Mouse (Mus musculus): Measurements from ENCODE around the gene Adcy1. TPM values are rescaled to one million over a fixed set of nuclear protein-coding genes. Genes with fewer than 3 reads are reported as not detected.

Gene Adcy1
- 1.2 and 1.4 TPM in 2 replicates for polyA plus RNA-seq (2016; fragmentation: Nextera tagmentation; extraction: Ambion mirVana)

DNA sequence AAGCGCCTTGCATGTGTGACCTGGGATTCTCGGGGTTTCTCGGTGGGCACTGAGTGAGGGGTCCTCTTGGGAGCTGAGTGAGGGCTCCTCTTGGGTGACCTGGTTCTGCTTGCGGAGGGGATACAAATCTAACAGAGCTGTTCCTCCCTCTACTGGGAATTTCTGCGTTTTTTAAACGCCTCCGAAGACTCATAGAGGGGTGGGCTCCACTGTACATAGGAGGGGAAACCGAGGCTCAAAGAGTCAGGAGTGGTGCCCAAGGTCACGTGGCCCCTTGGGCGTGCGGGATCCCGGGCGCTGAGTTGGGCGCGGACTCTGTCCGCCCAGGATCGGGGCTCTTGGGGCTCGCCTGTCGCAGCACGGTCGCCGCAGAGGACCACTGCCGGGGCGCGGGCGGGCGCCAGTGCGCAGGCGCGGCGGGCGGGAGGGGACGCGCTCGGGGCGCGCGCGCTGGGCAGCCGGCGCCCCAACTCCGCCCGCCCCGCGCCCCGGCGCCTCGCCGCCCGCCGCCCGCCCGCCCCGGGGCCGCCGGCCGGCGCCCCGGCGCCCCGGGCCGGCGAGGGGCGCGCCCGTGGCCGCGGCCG is at the start of gene Adcy1:
Gene Adcy1, plus strand, starts transcription at position 489 of the 584 bp plus-strand sequence.
- Histone ChIP-seq H3K9me3 (replicated peaks) (no peaks in the 10 kb centered on the region), H3K27me3 (ENCODE audit: low read depth, poor library complexity, severe bottlenecking) (peaks cover 94% of the 10 kb centered on the region), H3K4me3 (peak within 1 kb of the TSS; percentile 71), H3K4me1 (peaks cover 30% of the 10 kb centered on the region), H3K36me3 (no peaks in the 10 kb centered on the region), H3K27ac (replicated peaks) (peak within 1 kb of the TSS; percentile 78)
- WGBS: 14% methylated on average over 69 of the region's 69 CpGs
- DNase-seq (ENCODE audit: low spot score): peak; percentile 64

DNA sequence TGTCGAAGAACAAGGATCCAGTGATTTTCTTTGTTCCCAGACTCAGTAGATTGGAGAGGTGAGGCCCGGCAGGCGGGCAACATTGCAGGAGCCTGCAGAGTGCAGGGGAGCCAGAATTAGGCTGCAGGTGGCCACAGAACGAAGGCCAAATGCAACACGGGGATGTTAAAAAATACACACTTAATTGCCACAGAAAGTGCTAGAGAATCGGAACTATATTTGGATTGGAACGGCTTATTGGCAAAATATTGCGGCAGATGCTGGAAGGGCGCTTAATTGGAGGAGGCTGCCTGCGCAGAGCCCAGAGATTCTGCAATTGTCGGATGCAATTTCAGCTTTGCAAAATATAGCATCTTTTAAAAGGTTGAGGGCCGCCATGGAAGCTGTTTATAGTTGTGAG is 46.4 kb upstream of the Adcy1 start:
- Histone ChIP-seq H3K27me3 (ENCODE audit: low read depth, poor library complexity, severe bottlenecking) (no peaks in the 10 kb centered on the region), H3K27ac (replicated peaks) (no peak overlapping the region), H3K36me3 (no peaks in the 10 kb centered on the region), H3K4me1 (no peaks in the 10 kb centered on the region), H3K9me3 (replicated peaks) (no peaks in the 10 kb centered on the region), H3K4me3 (no peak overlapping the region)
- no peak for DNase-seq (ENCODE audit: low spot score)
- WGBS: 92% methylated on average over 12 of the region's 12 CpGs

GRCm38 (mm10) chr11:7018078-7018477 is 45.2 kb upstream of the Adcy1 start:
- H3K36me3 ChIP-seq: no peaks in the 10 kb centered on the region
- no peaks in the 10 kb centered on the region for H3K27me3 ChIP-seq (ENCODE audit: low read depth, poor library complexity, severe bottlenecking)
- no peak overlapping the region for H3K27ac ChIP-seq (replicated peaks)
- H3K4me1 ChIP-seq: no peaks in the 10 kb centered on the region
- DNase-seq (ENCODE audit: low spot score): no peak
- WGBS: 89% methylated on average over 5 of the region's 5 CpGs
- H3K4me3 ChIP-seq: no peak overlapping the region
- no peaks in the 10 kb centered on the region for H3K9me3 ChIP-seq (replicated peaks)

DNA sequence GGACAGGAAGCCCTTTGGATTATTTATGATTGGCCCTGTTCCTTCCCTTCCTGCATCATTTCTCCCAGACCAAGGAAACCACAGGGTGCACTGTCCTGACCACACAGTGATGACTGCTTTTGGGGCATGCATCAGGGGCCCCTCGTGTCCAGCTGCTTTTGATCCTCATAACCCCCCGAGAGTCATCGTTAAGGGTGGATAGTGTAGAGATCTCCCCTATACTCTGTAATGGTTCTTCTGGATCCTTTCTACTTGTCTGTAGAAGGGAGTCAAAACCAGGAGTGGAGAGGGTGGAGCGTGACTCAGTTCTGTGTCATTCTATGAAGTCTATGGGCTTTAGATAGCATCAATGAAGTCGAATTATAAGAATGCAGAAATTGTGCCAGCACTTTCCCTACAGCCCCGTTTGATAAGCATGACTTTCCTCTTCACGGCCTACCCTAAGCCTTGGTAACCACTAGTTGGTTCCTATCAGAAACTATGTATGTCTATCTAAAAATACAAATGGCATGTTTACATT is 44.2 kb upstream of the Adcy1 start:
- no peaks in the 10 kb centered on the region for H3K36me3 ChIP-seq
- H3K9me3 ChIP-seq (replicated peaks): no peaks in the 10 kb centered on the region
- H3K27me3 ChIP-seq (ENCODE audit: low read depth, poor library complexity, severe bottlenecking): no peaks in the 10 kb centered on the region
- H3K4me1 ChIP-seq: no peaks in the 10 kb centered on the region
- H3K27ac ChIP-seq (replicated peaks): no peak overlapping the region
- DNase-seq (ENCODE audit: low spot score): no peak
- 89% methylated on average over 7 of the region's 7 CpGs for WGBS
- H3K4me3 ChIP-seq: no peak overlapping the region

- Histone ChIP-seq H3K36me3 (no peaks in the 10 kb centered on the region), H3K27ac (replicated peaks) (no peak overlapping the region), H3K4me3 (no peak overlapping the region), H3K4me1 (no peaks in the 10 kb centered on the region), H3K27me3 (ENCODE audit: low read depth, poor library complexity, severe bottlenecking) (no peaks in the 10 kb centered on the region), H3K9me3 (replicated peaks) (no peaks in the 10 kb centered on the region)
- DNase-seq (ENCODE audit: low spot score): no peak
- WGBS: 79% methylated on average over 2 of the region's 2 CpGs
These were observed 30.2 kb upstream of the Adcy1 start for GRCm38 (mm10) chr11:7033063-7033462.

DNA sequence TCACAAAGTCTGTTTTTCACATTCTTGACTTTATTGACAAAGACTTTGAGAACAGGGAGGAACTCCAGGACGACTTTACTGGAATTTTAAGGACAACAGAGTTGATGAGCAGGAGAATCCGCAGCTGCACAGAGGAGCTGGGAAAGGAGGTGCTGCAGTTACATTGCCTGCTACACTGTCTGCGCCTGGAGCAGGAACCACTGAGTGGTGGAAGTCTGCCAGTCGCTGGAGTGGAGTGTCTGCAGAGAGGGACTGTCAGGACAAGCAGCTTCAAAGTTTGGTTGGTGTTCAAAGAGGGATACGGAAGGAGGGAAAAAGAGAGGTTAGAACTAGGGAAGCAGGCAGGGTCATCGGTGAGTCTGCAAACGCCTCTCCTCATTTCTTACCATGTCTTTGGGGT is 23.6 kb upstream of the Adcy1 start:
- no peak overlapping the region for H3K4me3 ChIP-seq
- 55% methylated on average over 7 of the region's 7 CpGs for WGBS

GRCm38 (mm10) chr11:7040801-7041200 is 22.5 kb upstream of the Adcy1 start:
- no peaks in the 10 kb centered on the region for H3K36me3 ChIP-seq
- no peaks in the 10 kb centered on the region for H3K9me3 ChIP-seq (replicated peaks)
- H3K4me1 ChIP-seq: no peaks in the 10 kb centered on the region
- 80% methylated on average over 6 of the region's 6 CpGs for WGBS
- H3K27me3 ChIP-seq (ENCODE audit: low read depth, poor library complexity, severe bottlenecking): no peaks in the 10 kb centered on the region
- H3K27ac ChIP-seq (replicated peaks): no peak overlapping the region
- H3K4me3 ChIP-seq: no peak overlapping the region
- no peak for DNase-seq (ENCODE audit: low spot score)

More for the DNA sequence above, 23.6 kb upstream of the Adcy1 start:
- DNase-seq (ENCODE audit: low spot score): no peak
- Histone ChIP-seq H3K27ac (replicated peaks) (no peak overlapping the region), H3K4me1 (no peaks in the 10 kb centered on the region), H3K27me3 (ENCODE audit: low read depth, poor library complexity, severe bottlenecking) (no peaks in the 10 kb centered on the region), H3K36me3 (no peaks in the 10 kb centered on the region), H3K9me3 (replicated peaks) (no peaks in the 10 kb centered on the region)

- Histone ChIP-seq H3K27me3 (ENCODE audit: low read depth, poor library complexity, severe bottlenecking) (no peaks in the 10 kb centered on the region), H3K9me3 (replicated peaks) (no peaks in the 10 kb centered on the region), H3K4me3 (no peak overlapping the region), H3K27ac (replicated peaks) (no peak overlapping the region), H3K4me1 (peaks cover 3% of the 10 kb centered on the region; the same call in 1 of the 2 replicates), H3K36me3 (no peaks in the 10 kb centered on the region)
- peak; percentile 3 for DNase-seq (ENCODE audit: low spot score)
- WGBS: 90% methylated on average over 2 of the region's 2 CpGs
These were observed 16.1 kb upstream of the Adcy1 start for GRCm38 (mm10) chr11:7047176-7047575.

DNA sequence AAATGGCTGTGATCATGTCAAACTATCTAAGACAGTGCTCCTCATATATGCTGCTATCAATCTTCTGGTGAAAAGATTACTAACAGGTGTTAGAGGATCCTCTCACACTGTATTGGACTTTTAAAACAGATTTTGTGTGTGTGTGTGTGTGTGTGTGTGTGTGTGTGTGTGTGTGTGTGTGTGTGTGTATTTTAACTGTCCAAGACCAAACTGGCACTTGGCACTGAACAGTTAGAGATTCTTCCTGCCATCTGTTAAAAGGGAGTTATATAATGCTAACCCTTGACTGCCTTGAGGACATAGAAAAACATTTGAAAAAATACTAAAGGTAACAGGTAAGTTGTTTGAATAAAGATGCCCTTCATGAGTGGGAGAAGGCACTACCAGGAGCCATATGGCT is 15.7 kb upstream of the Adcy1 start:
- Histone ChIP-seq H3K27ac (replicated peaks) (no peak overlapping the region), H3K27me3 (ENCODE audit: low read depth, poor library complexity, severe bottlenecking) (no peaks in the 10 kb centered on the region), H3K4me1 (peaks cover 3% of the 10 kb centered on the region; the same call in 1 of the 2 replicates), H3K9me3 (replicated peaks) (no peaks in the 10 kb centered on the region), H3K4me3 (no peak overlapping the region), H3K36me3 (no peaks in the 10 kb centered on the region)
- DNase-seq (ENCODE audit: low spot score): no peak

DNA sequence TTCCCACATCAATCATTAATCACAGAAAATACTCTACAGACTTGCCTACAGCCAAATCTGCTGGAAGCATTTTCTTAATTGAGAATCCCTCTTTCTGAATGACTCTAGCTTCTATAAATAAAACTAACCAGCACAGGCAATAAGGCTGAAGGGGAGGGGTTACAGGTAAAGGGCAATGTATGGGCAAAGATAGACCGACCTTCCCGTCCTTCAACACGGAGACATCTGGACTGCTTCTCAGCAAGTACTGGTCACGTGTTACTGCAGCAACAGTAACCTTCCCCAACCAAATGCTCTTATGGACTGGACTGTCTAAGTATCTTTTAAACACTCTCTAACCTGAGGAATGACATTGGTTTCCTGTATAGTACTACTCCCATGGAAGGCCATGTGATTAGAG is 9.6 kb upstream of the Adcy1 start:
- H3K27ac ChIP-seq (replicated peaks): no peak overlapping the region
- no peak for DNase-seq (ENCODE audit: low spot score)
- H3K9me3 ChIP-seq (replicated peaks): no peaks in the 10 kb centered on the region
- H3K4me3 ChIP-seq: no peak overlapping the region
- peaks cover 47% of the 10 kb centered on the region for H3K27me3 ChIP-seq (ENCODE audit: low read depth, poor library complexity, severe bottlenecking)
- WGBS: 93% methylated on average over 4 of the region's 4 CpGs
- H3K36me3 ChIP-seq: no peaks in the 10 kb centered on the region
- H3K4me1 ChIP-seq: peaks cover 12% of the 10 kb centered on the region

DNA sequence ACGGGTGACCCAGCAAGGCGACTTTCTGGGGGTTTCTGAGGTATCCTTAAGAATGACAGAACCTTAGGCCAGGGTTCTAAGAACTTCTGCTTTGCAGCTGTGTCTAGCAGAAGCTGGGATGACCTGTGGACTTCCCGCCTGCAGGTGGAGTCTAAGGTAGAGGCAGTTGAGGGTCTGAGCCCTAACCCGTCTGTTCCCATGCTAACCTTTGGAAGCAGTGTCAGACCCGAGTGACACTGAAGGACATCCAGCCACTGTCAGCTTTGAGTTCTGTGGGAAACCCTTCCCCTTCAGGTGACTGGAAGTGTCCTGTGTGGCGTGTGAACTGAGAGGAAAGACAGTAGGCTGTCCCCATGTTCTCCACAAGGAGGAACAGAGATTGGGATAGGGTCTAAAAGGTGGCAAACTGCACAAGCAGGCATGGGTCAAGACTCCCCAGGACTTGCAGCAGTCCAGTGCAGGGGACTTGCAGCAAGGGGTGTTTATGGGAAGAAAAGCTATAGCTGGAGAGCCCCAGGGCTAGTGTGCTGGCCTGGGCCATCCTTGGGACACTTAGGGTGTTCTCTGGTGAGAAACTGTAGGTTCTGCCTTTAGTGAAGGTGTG is 8.5 kb upstream of the Adcy1 start:
- H3K4me3 ChIP-seq: no peak overlapping the region
- H3K27me3 ChIP-seq (ENCODE audit: low read depth, poor library complexity, severe bottlenecking): peaks cover 57% of the 10 kb centered on the region
- no peaks in the 10 kb centered on the region for H3K36me3 ChIP-seq
- 80% methylated on average over 6 of the region's 6 CpGs for WGBS
- no peak overlapping the region for H3K27ac ChIP-seq (replicated peaks)
- H3K9me3 ChIP-seq (replicated peaks): no peaks in the 10 kb centered on the region
- no peak for DNase-seq (ENCODE audit: low spot score)
- H3K4me1 ChIP-seq: peaks cover 12% of the 10 kb centered on the region

- Histone ChIP-seq H3K36me3 (no peaks in the 10 kb centered on the region), H3K4me1 (peaks cover 12% of the 10 kb centered on the region), H3K9me3 (replicated peaks) (no peaks in the 10 kb centered on the region), H3K4me3 (no peak overlapping the region), H3K27ac (replicated peaks) (no peak overlapping the region), H3K27me3 (ENCODE audit: low read depth, poor library complexity, severe bottlenecking) (peaks cover 65% of the 10 kb centered on the region)
- DNase-seq (ENCODE audit: low spot score): no peak
- 27% methylated on average over 14 of the region's 14 CpGs for WGBS
These were observed 7.8 kb upstream of the Adcy1 start for GRCm38 (mm10) chr11:7055455-7056017.

- Histone ChIP-seq H3K27me3 (ENCODE audit: low read depth, poor library complexity, severe bottlenecking) (peaks cover 71% of the 10 kb centered on the region), H3K4me1 (peaks cover 12% of the 10 kb centered on the region), H3K4me3 (no peak overlapping the region), H3K36me3 (no peaks in the 10 kb centered on the region), H3K9me3 (replicated peaks) (no peaks in the 10 kb centered on the region), H3K27ac (replicated peaks) (no peak overlapping the region)
- whole genome bisulfite sequencing: 13% methylated on average over 11 of the region's 11 CpGs
- DNase-seq (ENCODE audit: low spot score): no peak
These were observed 7.2 kb upstream of the Adcy1 start for GRCm38 (mm10) chr11:7056121-7056520.
